Mouse (Mus musculus) brain, embryonic 14.5 days (tissue): ENCODE data around the gene Clcn5.

ENCODE experiments used
- CTCF ChIP-seq: fragments of 200-500 bp; IDR thresholded peaks from 2 replicates; pipeline ENCODE4 v1.5.1; 2012; ENCODE audit warnings: inconsistent platforms, mild to moderate bottlenecking, moderate library complexity, borderline replicate concordance; ENCODE audit not compliant: insufficient read depth, insufficient read length; ENCODE audit errors: extremely low read depth
- POLR2A ChIP-seq: fragments of 200-500 bp; IDR thresholded peaks from 2 replicates; pipeline ENCODE4 v1.6.1; 2012; ENCODE audit warnings: mild to moderate bottlenecking, inconsistent platforms, borderline replicate concordance; ENCODE audit not compliant: poor library complexity, insufficient read depth, insufficient read length, severe bottlenecking; ENCODE audit errors: extremely low read depth

GRCm38 (mm10) chrX:7314645-7315044, 4.5 kb downstream of the Clcn5 start:
- TF ChIP-seq POLR2A (no peak), CTCF (no peak)
